Mouse (Mus musculus): ENCODE measurements around the gene Slc38a4. TPM values are rescaled to one million over a fixed set of nuclear protein-coding genes. Genes with fewer than 3 reads are reported as not detected.
A peak's percentile ranks its signal among the peaks of the same experiment; 100 is the strongest.

Gene Slc38a4
- polyA plus RNA-seq, 1 experiment from 2014 or later, result 57.7 TPM

GRCm38 (mm10) chr15:97011599-97012372 is 44.0 kb downstream of the Slc38a4 start:
- WGBS, result 89% methylated on average over 14 of the region's 14 CpGs
- H3K4me2 ChIP-seq, result no peak overlapping the region
- no peaks in the 10 kb centered on the region for H3K9me3 ChIP-seq
- no peak overlapping the region for H3K9ac ChIP-seq (replicated peaks)
- no peak overlapping the region for H3K27ac ChIP-seq
- no peak for ATAC-seq (ENCODE audit: insufficient number of reproducible peaks, insufficient read depth, low FRiP score, low TSS enrichment, low read depth)
- H3K36me3 ChIP-seq, result peaks cover 47% of the 10 kb centered on the region
- H3K4me1 ChIP-seq (replicated peaks), result no peaks in the 10 kb centered on the region
- no peaks in the 10 kb centered on the region for H3K27me3 ChIP-seq
- no peak overlapping the region for H3K4me3 ChIP-seq (replicated peaks)

- H3K9me3 ChIP-seq, result no peaks in the 10 kb centered on the region
- no peak overlapping the region for H3K4me2 ChIP-seq
- H3K9ac ChIP-seq (replicated peaks), result no peak overlapping the region
- ATAC-seq (ENCODE audit: insufficient number of reproducible peaks, insufficient read depth, low FRiP score, low TSS enrichment, low read depth), result no peak
- no peak overlapping the region for H3K4me3 ChIP-seq (replicated peaks)
- H3K27ac ChIP-seq, result no peak overlapping the region
- no peaks in the 10 kb centered on the region for H3K27me3 ChIP-seq
- peaks cover 51% of the 10 kb centered on the region for H3K36me3 ChIP-seq
- 88% methylated on average over 3 of the region's 3 CpGs for WGBS
- H3K4me1 ChIP-seq (replicated peaks), result peaks cover 5% of the 10 kb centered on the region
These were observed 46.5 kb downstream of the Slc38a4 start for GRCm38 (mm10) chr15:97009271-97009670.

- H3K27ac ChIP-seq, result no peak overlapping the region
- H3K36me3 ChIP-seq, result peaks cover 36% of the 10 kb centered on the region; the same call in 1 of the 2 replicates
- ATAC-seq (ENCODE audit: insufficient number of reproducible peaks, insufficient read depth, low FRiP score, low TSS enrichment, low read depth), result no peak
These were observed 50.0 kb downstream of the Slc38a4 start for GRCm38 (mm10) chr15:97005631-97006234.

GRCm38 (mm10) chr15:97004525-97004867 is 51.3 kb downstream of the Slc38a4 start:
- no peak for ATAC-seq (ENCODE audit: insufficient number of reproducible peaks, insufficient read depth, low FRiP score, low TSS enrichment, low read depth)
- H3K4me3 ChIP-seq (replicated peaks), result no peak overlapping the region
- no peaks in the 10 kb centered on the region for H3K9me3 ChIP-seq
- peaks cover 50% of the 10 kb centered on the region for H3K4me1 ChIP-seq (replicated peaks)
- H3K4me2 ChIP-seq, result no peak overlapping the region
- peaks cover 28% of the 10 kb centered on the region; the same call in 1 of the 2 replicates for H3K36me3 ChIP-seq
- peak overlapping the region; percentile 51; the same call in 1 of the 2 replicates for H3K27ac ChIP-seq
- H3K9ac ChIP-seq (replicated peaks), result no peak overlapping the region
- WGBS, result 81% methylated on average over 7 of the region's 7 CpGs
- no peaks in the 10 kb centered on the region for H3K27me3 ChIP-seq

More at GRCm38 (mm10) chr15:97005631-97006234, 50.0 kb downstream of the Slc38a4 start:
- Histone ChIP-seq H3K4me2 (no peak overlapping the region), H3K27me3 (no peaks in the 10 kb centered on the region), H3K4me3 (replicated peaks) (no peak overlapping the region), H3K9ac (replicated peaks) (no peak overlapping the region), H3K9me3 (no peaks in the 10 kb centered on the region), H3K4me1 (replicated peaks) (peaks cover 40% of the 10 kb centered on the region)
- 89% methylated on average over 15 of the region's 15 CpGs for WGBS

- WGBS, result 52% methylated on average over 10 of the region's 10 CpGs
These were observed 51.8 kb downstream of the Slc38a4 start for GRCm38 (mm10) chr15:97003851-97004524.

GRCm38 (mm10) chr15:97003186-97003585 is 52.6 kb downstream of the Slc38a4 start:
- H3K27me3 ChIP-seq, result no peaks in the 10 kb centered on the region
- H3K27ac ChIP-seq, result peak overlapping the region; percentile 98
- peaks cover 24% of the 10 kb centered on the region; the same call in 1 of the 2 replicates for H3K36me3 ChIP-seq
- H3K9ac ChIP-seq (replicated peaks), result no peak overlapping the region
- H3K4me2 ChIP-seq, result peak overlapping the region; percentile 30
- H3K4me3 ChIP-seq (replicated peaks), result peak overlapping the region; percentile 11; the same call in 1 of the 2 replicates
- H3K4me1 ChIP-seq (replicated peaks), result peaks cover 55% of the 10 kb centered on the region
- no peaks in the 10 kb centered on the region for H3K9me3 ChIP-seq
- no peak for ATAC-seq (ENCODE audit: insufficient number of reproducible peaks, insufficient read depth, low FRiP score, low TSS enrichment, low read depth)
- WGBS, result 76% methylated on average over 6 of the region's 6 CpGs

More at GRCm38 (mm10) chr15:97003851-97004524, 51.8 kb downstream of the Slc38a4 start:
- Histone ChIP-seq H3K4me2 (no peak overlapping the region), H3K9ac (replicated peaks) (no peak overlapping the region), H3K4me1 (replicated peaks) (peaks cover 55% of the 10 kb centered on the region), H3K4me3 (replicated peaks) (no peak overlapping the region), H3K27me3 (no peaks in the 10 kb centered on the region), H3K27ac (peak overlapping the region; percentile 98), H3K36me3 (peaks cover 30% of the 10 kb centered on the region; the same call in 1 of the 2 replicates), H3K9me3 (no peaks in the 10 kb centered on the region)
- no peak for ATAC-seq (ENCODE audit: insufficient number of reproducible peaks, insufficient read depth, low FRiP score, low TSS enrichment, low read depth)

GRCm38 (mm10) chr15:97002752-97003151 is 53.0 kb downstream of the Slc38a4 start:
- ATAC-seq (ENCODE audit: insufficient number of reproducible peaks, insufficient read depth, low FRiP score, low TSS enrichment, low read depth), result no peak
- no peaks in the 10 kb centered on the region for H3K9me3 ChIP-seq
- H3K9ac ChIP-seq (replicated peaks), result no peak overlapping the region
- peaks cover 55% of the 10 kb centered on the region for H3K4me1 ChIP-seq (replicated peaks)
- H3K27ac ChIP-seq, result peak overlapping the region; percentile 98
- H3K27me3 ChIP-seq, result no peaks in the 10 kb centered on the region
- peak overlapping the region; percentile 30 for H3K4me2 ChIP-seq
- 72% methylated on average over 12 of the region's 12 CpGs for WGBS
- H3K4me3 ChIP-seq (replicated peaks), result peak overlapping the region; percentile 11; the same call in 1 of the 2 replicates
- peaks cover 24% of the 10 kb centered on the region; the same call in 1 of the 2 replicates for H3K36me3 ChIP-seq

- Histone ChIP-seq H3K27ac (peak overlapping the region; percentile 98), H3K36me3 (peaks cover 31% of the 10 kb centered on the region), H3K9me3 (no peaks in the 10 kb centered on the region), H3K27me3 (no peaks in the 10 kb centered on the region), H3K4me1 (replicated peaks) (peaks cover 55% of the 10 kb centered on the region), H3K4me2 (0 out of 2 replicates have a peak overlapping the region, but pooled peaks have one; percentile 40), H3K4me3 (replicated peaks) (no peak overlapping the region), H3K9ac (replicated peaks) (no peak overlapping the region)
- ATAC-seq (ENCODE audit: insufficient number of reproducible peaks, insufficient read depth, low FRiP score, low TSS enrichment, low read depth), result no peak
- 84% methylated on average over 7 of the region's 7 CpGs for WGBS
These were observed 53.9 kb downstream of the Slc38a4 start for GRCm38 (mm10) chr15:97001886-97002285.

GRCm38 (mm10) chr15:97001416-97001815 is 54.3 kb downstream of the Slc38a4 start:
- no peaks in the 10 kb centered on the region for H3K9me3 ChIP-seq
- H3K4me1 ChIP-seq (replicated peaks), result peaks cover 55% of the 10 kb centered on the region
- peak overlapping the region; percentile 98 for H3K27ac ChIP-seq
- ATAC-seq (ENCODE audit: insufficient number of reproducible peaks, insufficient read depth, low FRiP score, low TSS enrichment, low read depth), result no peak
- H3K4me3 ChIP-seq (replicated peaks), result no peak overlapping the region
- H3K4me2 ChIP-seq, result peak overlapping the region; percentile 40
- no peak overlapping the region for H3K9ac ChIP-seq (replicated peaks)
- no peaks in the 10 kb centered on the region for H3K27me3 ChIP-seq
- H3K36me3 ChIP-seq, result peaks cover 32% of the 10 kb centered on the region
- 20% methylated on average over 12 of the region's 12 CpGs for WGBS

- H3K4me1 ChIP-seq (replicated peaks), result peaks cover 55% of the 10 kb centered on the region
- WGBS, result 9% methylated on average over 17 of the region's 17 CpGs
These were observed 55.2 kb downstream of the Slc38a4 start for GRCm38 (mm10) chr15:97000319-97001251.

More at GRCm38 (mm10) chr15:97000319-97001251, 55.2 kb downstream of the Slc38a4 start:
- Histone ChIP-seq H3K36me3 (peaks cover 29% of the 10 kb centered on the region), H3K27me3 (no peaks in the 10 kb centered on the region), H3K4me3 (replicated peaks) (no peak overlapping the region), H3K9me3 (no peaks in the 10 kb centered on the region), H3K27ac (peak overlapping the region; percentile 98), H3K9ac (replicated peaks) (no peak overlapping the region), H3K4me2 (peak overlapping the region; percentile 40)
- ATAC-seq (ENCODE audit: insufficient number of reproducible peaks, insufficient read depth, low FRiP score, low TSS enrichment, low read depth), result peak; percentile 84
